Mouse (Mus musculus): ENCODE data around the gene Arfgef2. TPM values are rescaled to one million over a fixed set of nuclear protein-coding genes. Genes with fewer than 3 reads are reported as not detected.
"Not testable (repeated sequence)": the region's sequence is repeated elsewhere in the genome, so short reads cannot be mapped to it uniquely, and the experiment has no call there.

Gene Arfgef2
- polyA plus RNA-seq, 1 experiment from 2014 or later = 4.0 TPM

DNA sequence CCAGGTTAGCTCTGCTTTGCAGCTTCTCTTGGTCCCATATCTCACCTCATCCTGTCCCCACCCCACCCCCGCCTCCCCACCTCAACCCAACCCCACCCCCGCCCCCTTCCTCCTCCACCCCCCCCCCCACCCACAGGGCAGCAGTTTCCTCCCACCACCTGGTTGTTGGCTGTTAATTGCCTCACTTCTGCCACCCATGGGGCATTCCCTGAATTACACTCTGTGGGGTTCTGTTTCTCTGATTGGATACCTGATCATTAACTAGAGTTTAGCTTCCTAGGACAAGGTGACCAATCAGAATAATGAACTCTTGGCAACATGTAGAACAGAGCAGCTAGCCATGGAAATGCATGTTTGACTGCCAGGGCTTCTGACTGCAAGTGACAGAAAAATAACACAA, 29.1 kb upstream of the Arfgef2 start:
- no peak overlapping the region for H3K4me2 ChIP-seq (ENCODE audit: low read depth, low read length)
- no peak overlapping the region for H3K4me3 ChIP-seq (ENCODE audit: low read depth, low read length)
- ATAC-seq (replicated peaks; ENCODE audit: insufficient number of reproducible peaks, low FRiP score, low TSS enrichment, low read depth) = no peak
- no peaks in the 10 kb centered on the region for H3K27me3 ChIP-seq (ENCODE audit: control insufficient read depth, insufficient read depth, low read length)
- no peaks in the 10 kb centered on the region for H3K9me3 ChIP-seq (replicated peaks; ENCODE audit: control insufficient read depth, low read length)
- no peaks in the 10 kb centered on the region for H3K4me1 ChIP-seq (ENCODE audit: control insufficient read depth, insufficient read depth, low read length)
- 35% methylated on average over 2 of the region's 2 CpGs for WGBS
- no peak overlapping the region for H3K27ac ChIP-seq (replicated peaks; ENCODE audit: low read depth, low read length)
- DNase-seq (ENCODE audit: low spot score) = peak; percentile 58
- no peak overlapping the region for H3K9ac ChIP-seq (replicated peaks; ENCODE audit: low read length)
- no peaks in the 10 kb centered on the region for H3K36me3 ChIP-seq (replicated peaks; ENCODE audit: control insufficient read depth, insufficient read depth, low read depth, low read length)

DNA sequence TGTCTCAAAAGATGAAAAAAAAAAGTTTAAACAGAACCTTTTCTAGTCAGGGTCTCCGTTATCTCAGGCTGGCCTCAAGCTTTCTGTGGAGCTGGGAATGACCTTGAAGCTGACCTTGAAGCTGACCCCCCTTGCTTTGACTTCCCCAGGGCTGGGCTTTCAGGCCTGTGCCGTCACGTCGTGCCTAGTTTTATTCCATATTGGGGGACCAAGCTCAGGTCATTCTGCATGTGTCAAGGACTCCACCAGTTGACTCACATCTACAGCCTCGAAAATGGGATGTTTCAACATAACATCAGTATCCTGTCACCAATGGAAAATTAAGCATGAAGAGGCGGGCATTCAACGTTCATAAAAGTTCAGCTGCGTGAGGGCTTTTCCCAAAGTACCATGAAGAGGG, 25.4 kb upstream of the Arfgef2 start:
- 63% methylated on average over 8 of the region's 8 CpGs for WGBS
- Histone ChIP-seq H3K4me1 (ENCODE audit: control insufficient read depth, insufficient read depth, low read length) (no peaks in the 10 kb centered on the region), H3K36me3 (replicated peaks; ENCODE audit: control insufficient read depth, insufficient read depth, low read depth, low read length) (no peaks in the 10 kb centered on the region), H3K27ac (replicated peaks; ENCODE audit: low read depth, low read length) (no peak overlapping the region), H3K9ac (replicated peaks; ENCODE audit: low read length) (no peak overlapping the region), H3K27me3 (ENCODE audit: control insufficient read depth, insufficient read depth, low read length) (no peaks in the 10 kb centered on the region), H3K4me2 (ENCODE audit: low read depth, low read length) (no peak overlapping the region), H3K9me3 (replicated peaks; ENCODE audit: control insufficient read depth, low read length) (no peaks in the 10 kb centered on the region), H3K4me3 (ENCODE audit: low read depth, low read length) (no peak overlapping the region)
- DNase-seq (ENCODE audit: low spot score) (no peak), ATAC-seq (replicated peaks; ENCODE audit: insufficient number of reproducible peaks, low FRiP score, low TSS enrichment, low read depth) (no peak)

DNA sequence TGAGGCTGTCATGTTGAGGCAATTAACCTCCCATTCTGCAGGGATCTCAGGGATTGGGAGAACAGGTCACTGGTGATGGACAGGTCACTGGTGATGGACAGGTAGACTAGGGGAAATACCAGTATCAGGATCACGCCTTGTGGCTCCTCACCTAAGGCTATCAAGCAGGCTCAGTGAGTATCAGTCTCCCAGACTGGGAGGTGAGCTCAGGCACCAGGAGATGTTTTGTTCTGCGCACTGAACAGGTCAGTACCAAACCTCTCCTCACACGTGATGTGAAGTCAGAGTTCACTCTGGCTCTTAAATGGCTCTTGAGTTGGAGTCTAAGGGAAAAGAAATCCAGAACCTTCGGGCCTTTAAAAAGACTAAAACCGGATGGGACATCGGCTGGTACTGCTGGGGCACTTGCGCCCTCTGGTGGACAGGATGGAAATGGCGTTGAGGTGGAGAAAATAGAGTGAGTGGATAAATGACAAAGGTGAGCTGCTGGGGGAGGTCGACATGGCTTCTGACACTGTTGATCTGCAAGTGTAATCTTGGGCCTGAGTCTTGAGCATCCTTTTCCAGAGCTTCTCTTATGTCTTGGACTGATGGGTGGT, 24.3 kb upstream of the Arfgef2 start:
- ATAC-seq (replicated peaks; ENCODE audit: insufficient number of reproducible peaks, low FRiP score, low TSS enrichment, low read depth) = peak; percentile 27; the same call in 1 of the 2 replicates
- H3K4me2 ChIP-seq (ENCODE audit: low read depth, low read length) = no peak overlapping the region
- H3K9ac ChIP-seq (replicated peaks; ENCODE audit: low read length) = no peak overlapping the region
- WGBS = 13% methylated on average over 9 of the region's 9 CpGs
- no peak overlapping the region for H3K4me3 ChIP-seq (ENCODE audit: low read depth, low read length)
- H3K27me3 ChIP-seq (ENCODE audit: control insufficient read depth, insufficient read depth, low read length) = no peaks in the 10 kb centered on the region
- H3K27ac ChIP-seq (replicated peaks; ENCODE audit: low read depth, low read length) = no peak overlapping the region
- H3K4me1 ChIP-seq (ENCODE audit: control insufficient read depth, insufficient read depth, low read length) = peaks cover 4% of the 10 kb centered on the region; the same call in 1 of the 2 replicates
- peak; percentile 82 for DNase-seq (ENCODE audit: low spot score)
- H3K9me3 ChIP-seq (replicated peaks; ENCODE audit: control insufficient read depth, low read length) = no peaks in the 10 kb centered on the region
- H3K36me3 ChIP-seq (replicated peaks; ENCODE audit: control insufficient read depth, insufficient read depth, low read depth, low read length) = no peaks in the 10 kb centered on the region

DNA sequence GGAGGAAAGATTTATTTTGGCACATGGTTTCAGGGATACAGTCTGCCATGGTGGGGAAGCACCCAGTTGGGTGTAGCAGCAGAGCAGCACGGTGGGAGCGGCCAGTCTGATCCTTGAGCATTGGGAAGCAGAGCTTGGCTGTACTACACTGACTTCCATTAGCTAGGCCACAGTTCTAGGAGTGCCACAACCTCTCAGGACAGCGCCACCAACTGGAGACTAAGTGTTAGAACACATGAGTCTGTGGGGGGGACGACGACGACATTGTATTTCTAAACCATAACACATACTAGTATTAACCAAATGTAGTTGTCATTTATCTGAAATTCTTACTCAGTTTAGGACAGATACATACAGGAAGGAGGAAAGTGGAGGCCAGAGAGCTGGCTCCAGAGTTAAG, 21.0 kb upstream of the Arfgef2 start:
- Histone ChIP-seq H3K36me3 (replicated peaks; ENCODE audit: control insufficient read depth, insufficient read depth, low read depth, low read length) (no peaks in the 10 kb centered on the region), H3K27me3 (ENCODE audit: control insufficient read depth, insufficient read depth, low read length) (no peaks in the 10 kb centered on the region), H3K4me2 (ENCODE audit: low read depth, low read length) (no peak overlapping the region), H3K4me3 (ENCODE audit: low read depth, low read length) (no peak overlapping the region), H3K9me3 (replicated peaks; ENCODE audit: control insufficient read depth, low read length) (no peaks in the 10 kb centered on the region), H3K27ac (replicated peaks; ENCODE audit: low read depth, low read length) (no peak overlapping the region), H3K4me1 (ENCODE audit: control insufficient read depth, insufficient read depth, low read length) (peaks cover 5% of the 10 kb centered on the region; the same call in 1 of the 2 replicates), H3K9ac (replicated peaks; ENCODE audit: low read length) (no peak overlapping the region)
- DNase-seq (ENCODE audit: low spot score) (no peak), ATAC-seq (replicated peaks; ENCODE audit: insufficient number of reproducible peaks, low FRiP score, low TSS enrichment, low read depth) (no peak)
- WGBS = 75% methylated on average over 6 of the region's 6 CpGs

DNA sequence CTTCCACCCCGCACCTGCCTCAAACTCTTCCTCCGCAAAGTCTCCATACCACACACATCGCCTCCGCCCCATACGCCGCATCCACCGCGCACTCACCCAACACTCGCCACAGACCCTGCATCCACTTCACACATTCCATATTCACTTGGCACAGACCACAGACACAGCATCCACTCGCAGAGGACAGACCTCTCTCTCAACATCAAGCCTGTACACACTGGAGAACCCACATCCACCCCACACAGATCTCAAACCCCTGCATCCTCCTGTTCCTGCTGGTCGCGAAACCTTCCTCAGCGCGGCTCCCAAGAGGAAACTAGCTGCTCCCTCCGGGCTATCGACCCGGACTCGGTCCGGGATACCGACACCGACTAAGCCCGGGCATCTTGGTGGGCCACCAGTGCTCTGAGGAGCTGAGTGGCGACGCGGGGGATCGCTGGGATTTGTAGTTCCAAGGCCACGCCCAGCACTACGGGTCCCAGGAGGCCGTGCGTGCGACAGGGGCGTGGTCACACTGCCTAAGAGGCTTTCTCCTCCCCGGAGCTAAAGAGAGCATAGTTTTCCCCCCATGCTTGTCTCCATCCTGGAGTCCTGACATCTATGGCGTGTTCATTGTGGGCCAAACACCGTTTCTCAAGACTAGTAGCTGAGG, 18.9 kb upstream of the Arfgef2 start:
- Histone ChIP-seq H3K27me3 (ENCODE audit: control insufficient read depth, insufficient read depth, low read length) (no peaks in the 10 kb centered on the region), H3K4me3 (ENCODE audit: low read depth, low read length) (peak overlapping the region; percentile 76), H3K4me2 (ENCODE audit: low read depth, low read length) (peak overlapping the region; percentile 79), H3K9ac (replicated peaks; ENCODE audit: low read length) (peak overlapping the region; percentile 71), H3K4me1 (ENCODE audit: control insufficient read depth, insufficient read depth, low read length) (peaks cover 5% of the 10 kb centered on the region; the same call in 1 of the 2 replicates), H3K9me3 (replicated peaks; ENCODE audit: control insufficient read depth, low read length) (no peaks in the 10 kb centered on the region), H3K36me3 (replicated peaks; ENCODE audit: control insufficient read depth, insufficient read depth, low read depth, low read length) (no peaks in the 10 kb centered on the region), H3K27ac (replicated peaks; ENCODE audit: low read depth, low read length) (0 out of 2 replicates have a peak overlapping the region, but pooled peaks have one; percentile 13)
- DNase-seq (ENCODE audit: low spot score) (peak; percentile 96), ATAC-seq (replicated peaks; ENCODE audit: insufficient number of reproducible peaks, low FRiP score, low TSS enrichment, low read depth) (peak; percentile 84)
- under 1% methylated on average over 35 of the region's 35 CpGs for WGBS

DNA sequence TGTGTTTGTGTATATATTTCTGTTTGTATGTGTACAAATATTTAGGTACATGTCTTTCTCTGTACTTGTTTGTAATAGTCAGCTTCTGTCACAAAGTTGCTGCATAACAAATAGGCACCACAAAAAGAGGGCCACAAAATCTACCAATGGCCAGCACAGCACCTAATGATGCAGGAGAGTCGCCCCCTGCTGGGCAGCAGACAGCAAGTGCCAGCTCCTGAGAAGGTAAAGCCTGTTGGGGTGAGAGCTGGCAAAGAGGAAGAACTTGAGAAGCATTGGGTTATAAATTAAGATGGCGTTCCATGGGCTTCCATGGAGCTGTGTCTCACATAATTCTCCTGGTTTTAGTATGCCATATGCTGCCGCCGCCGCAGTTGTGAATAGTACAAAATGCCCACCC, 13.7 kb upstream of the Arfgef2 start:
- H3K9me3 ChIP-seq (replicated peaks; ENCODE audit: control insufficient read depth, low read length) = no peaks in the 10 kb centered on the region
- ATAC-seq (replicated peaks; ENCODE audit: insufficient number of reproducible peaks, low FRiP score, low TSS enrichment, low read depth) (no peak), DNase-seq (ENCODE audit: low spot score) (no peak)
- H3K4me2 ChIP-seq (ENCODE audit: low read depth, low read length) = no peak overlapping the region
- H3K4me3 ChIP-seq (ENCODE audit: low read depth, low read length) = no peak overlapping the region
- no peaks in the 10 kb centered on the region for H3K36me3 ChIP-seq (replicated peaks; ENCODE audit: control insufficient read depth, insufficient read depth, low read depth, low read length)
- no peak overlapping the region for H3K9ac ChIP-seq (replicated peaks; ENCODE audit: low read length)
- no peaks in the 10 kb centered on the region; the same call in 1 of the 2 replicates for H3K4me1 ChIP-seq (ENCODE audit: control insufficient read depth, insufficient read depth, low read length)
- WGBS = 78% methylated on average over 5 of the region's 5 CpGs
- H3K27ac ChIP-seq (replicated peaks; ENCODE audit: low read depth, low read length) = no peak overlapping the region
- H3K27me3 ChIP-seq (ENCODE audit: control insufficient read depth, insufficient read depth, low read length) = no peaks in the 10 kb centered on the region

DNA sequence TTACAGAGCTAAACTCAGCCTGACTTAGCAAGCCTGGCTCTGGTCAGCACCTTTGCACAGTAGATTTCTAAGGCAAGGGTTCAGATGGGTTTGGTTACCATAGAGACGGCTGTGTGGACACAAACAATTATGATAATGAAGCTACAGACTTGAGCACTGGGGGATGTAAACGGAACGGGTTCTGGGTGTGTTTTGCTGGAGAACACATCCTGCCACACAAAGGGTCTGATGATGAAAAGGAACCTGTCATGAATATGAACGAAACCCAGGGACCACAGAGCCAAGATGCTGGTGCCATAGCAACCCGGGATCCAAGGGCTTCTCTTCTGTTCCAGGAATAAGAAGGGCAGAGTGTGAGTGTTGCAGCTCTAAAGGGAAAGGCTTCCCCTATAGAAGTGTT, 13.0 kb upstream of the Arfgef2 start, which contains the start of gene Trp53rkb:
TSS of gene Trp53rkb (plus strand) at position 177 of the 400 bp plus-strand sequence.
- ATAC-seq (replicated peaks; ENCODE audit: insufficient number of reproducible peaks, low FRiP score, low TSS enrichment, low read depth) (no peak; the same call in 1 of the 2 replicates), DNase-seq (ENCODE audit: low spot score) (no peak)
- Histone ChIP-seq H3K36me3 (replicated peaks; ENCODE audit: control insufficient read depth, insufficient read depth, low read depth, low read length) (no peaks in the 10 kb centered on the region), H3K9ac (replicated peaks; ENCODE audit: low read length) (peak within 1 kb of the TSS; percentile 77), H3K27me3 (ENCODE audit: control insufficient read depth, insufficient read depth, low read length) (no peaks in the 10 kb centered on the region), H3K27ac (replicated peaks; ENCODE audit: low read depth, low read length) (no peak within 1 kb of the TSS), H3K4me1 (ENCODE audit: control insufficient read depth, insufficient read depth, low read length) (no peaks in the 10 kb centered on the region; the same call in 1 of the 2 replicates), H3K9me3 (replicated peaks; ENCODE audit: control insufficient read depth, low read length) (no peaks in the 10 kb centered on the region), H3K4me3 (ENCODE audit: low read depth, low read length) (peak within 1 kb of the TSS; percentile 82), H3K4me2 (ENCODE audit: low read depth, low read length) (peak within 1 kb of the TSS; percentile 60)
- 69% methylated on average over 5 of the region's 5 CpGs for WGBS

DNA sequence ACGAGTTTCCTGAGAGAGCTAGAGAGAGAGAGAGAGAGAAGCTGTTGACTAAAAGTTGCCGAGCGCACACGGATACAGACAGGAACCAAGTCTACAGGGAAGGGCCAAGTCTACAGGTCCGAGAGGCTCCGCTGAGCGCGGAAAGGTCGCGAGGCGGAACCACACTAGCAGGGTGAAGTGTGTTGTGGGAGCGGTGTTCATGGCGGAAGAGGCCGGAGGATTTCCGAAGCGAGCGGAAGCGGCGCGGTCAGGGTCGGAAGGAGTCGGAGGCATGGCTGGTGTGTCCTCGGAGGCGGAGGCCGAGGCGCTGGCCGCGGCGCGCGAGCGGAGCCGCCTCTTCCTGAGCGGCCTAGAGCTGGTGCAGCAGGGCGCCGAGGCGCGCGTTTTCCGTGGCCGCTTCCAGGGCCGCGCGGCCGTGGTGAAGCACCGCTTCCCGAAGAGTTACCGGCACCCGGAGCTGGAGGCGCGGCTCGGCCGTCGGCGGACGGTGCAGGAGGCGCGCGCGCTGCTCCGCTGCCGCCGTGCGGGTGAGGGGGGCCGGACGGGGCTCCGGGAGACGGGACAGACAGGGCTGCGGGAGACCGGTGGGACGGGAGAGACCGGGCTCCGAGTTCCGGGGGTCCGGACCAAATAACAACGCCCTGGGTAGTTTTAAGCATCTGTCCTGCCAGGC, 11.7 kb upstream of the Arfgef2 start:
- not testable (repeated sequence) for H3K27me3 ChIP-seq (ENCODE audit: control insufficient read depth, insufficient read depth, low read length); H3K36me3 ChIP-seq (replicated peaks; ENCODE audit: control insufficient read depth, insufficient read depth, low read depth, low read length); H3K9me3 ChIP-seq (replicated peaks; ENCODE audit: control insufficient read depth, low read length); H3K4me1 ChIP-seq (ENCODE audit: control insufficient read depth, insufficient read depth, low read length)
- under 1% methylated on average over 67 of the region's 76 CpGs for WGBS
- Histone ChIP-seq H3K4me3 (ENCODE audit: low read depth, low read length) (peak overlapping the region; percentile 82), H3K4me2 (ENCODE audit: low read depth, low read length) (peak overlapping the region; percentile 66), H3K9ac (replicated peaks; ENCODE audit: low read length) (peak overlapping the region; percentile 77), H3K27ac (replicated peaks; ENCODE audit: low read depth, low read length) (0 out of 2 replicates have a peak overlapping the region, but pooled peaks have one; percentile 9)
- ATAC-seq (replicated peaks; ENCODE audit: insufficient number of reproducible peaks, low FRiP score, low TSS enrichment, low read depth) (peak; percentile 90), DNase-seq (ENCODE audit: low spot score) (peak; percentile 86)
